Mouse (Mus musculus): ENCODE results near the gene Npas2. TPM values are rescaled to one million over a fixed set of nuclear protein-coding genes. Genes with fewer than 3 reads are reported as not detected.

The Npas2 gene
- polyA plus RNA-seq, 1 experiment, result 21.1 TPM

DNA sequence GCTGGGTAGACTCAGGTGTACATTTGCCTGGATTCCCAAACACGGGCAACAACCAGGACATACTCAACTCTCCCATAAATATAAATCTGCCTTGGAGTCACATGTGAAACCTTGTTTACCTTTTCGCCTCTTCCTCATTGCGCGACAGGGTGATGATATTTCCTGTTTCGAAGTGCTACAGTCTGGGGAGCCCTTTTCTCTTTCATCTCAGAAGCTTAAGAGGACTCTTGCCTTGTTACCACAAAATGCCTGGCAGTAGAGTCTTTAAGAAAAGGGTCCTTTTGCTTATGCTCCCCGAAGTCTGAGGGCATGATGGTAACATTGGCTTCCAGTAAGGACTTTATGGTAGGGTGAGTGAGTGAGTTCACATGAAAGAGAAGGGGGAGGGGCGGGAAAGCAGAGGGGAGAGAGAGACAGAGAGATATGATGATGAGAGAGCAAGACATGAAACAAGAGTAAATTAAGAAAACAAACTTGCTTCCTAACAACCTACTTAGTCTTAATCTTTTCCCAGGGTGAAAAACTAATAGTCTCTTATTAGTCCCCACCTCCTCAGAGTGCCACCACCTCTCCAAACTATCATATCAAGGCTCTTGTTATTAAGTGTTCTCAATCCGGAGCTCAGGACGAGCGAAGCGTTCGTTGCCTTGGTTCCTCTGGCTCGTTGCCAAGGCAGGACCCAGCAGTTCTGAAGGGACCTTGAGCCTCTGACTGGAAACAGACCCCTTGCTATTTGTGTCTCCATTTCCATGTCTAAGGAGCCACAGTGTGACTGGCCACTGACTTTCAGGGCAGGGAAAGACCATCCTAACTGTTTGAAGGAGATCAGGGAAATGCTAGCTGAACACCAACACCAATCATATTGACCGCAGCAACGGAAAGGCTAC lies 87.7 kb downstream of the Npas2 start:
- DNase-seq (ENCODE audit: extremely low spot score in 1 of 2, low spot score in 1 of 2), result no peak

DNA sequence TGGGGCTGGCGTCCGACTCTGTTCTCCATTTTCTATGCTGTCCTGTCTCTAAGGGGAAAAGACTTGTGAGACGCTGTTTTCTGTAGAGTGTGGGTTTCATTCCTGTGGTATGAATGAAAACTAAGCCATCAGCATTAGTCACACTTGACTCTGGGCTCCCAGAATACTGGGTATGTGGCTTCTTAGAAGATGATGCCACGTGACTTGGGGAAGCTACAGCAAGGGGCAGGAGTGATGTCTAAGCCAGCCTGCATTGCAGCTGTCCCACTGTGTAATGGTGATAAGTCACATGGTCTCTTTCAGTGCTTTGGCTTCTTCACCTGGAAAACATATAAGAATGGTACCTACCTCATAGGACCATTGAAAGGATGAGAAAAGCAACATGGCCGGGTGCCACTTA lies 88.4 kb downstream of the Npas2 start:
- no peak for DNase-seq (ENCODE audit: extremely low spot score in 1 of 2, low spot score in 1 of 2)

DNA sequence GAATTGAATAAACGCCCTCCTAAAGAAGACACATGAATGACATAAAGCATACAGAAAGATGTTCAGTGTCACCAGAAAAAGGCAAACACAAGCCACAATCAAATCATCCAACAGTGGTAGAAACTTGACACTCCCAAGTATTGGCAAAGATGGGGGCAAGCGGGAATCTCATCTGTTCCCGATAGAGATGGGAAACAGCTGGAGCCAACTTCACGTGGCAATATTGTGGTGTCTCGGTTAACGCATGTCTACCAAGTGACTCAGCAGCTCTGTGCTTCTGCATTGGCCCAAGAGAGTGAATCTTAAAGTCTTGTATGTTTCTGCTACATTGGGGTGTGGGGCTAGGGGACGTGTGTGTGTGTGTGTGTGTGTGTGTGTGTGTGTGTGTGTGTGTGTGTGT lies 89.8 kb downstream of the Npas2 start:
- DNase-seq (ENCODE audit: extremely low spot score in 1 of 2, low spot score in 1 of 2), result no peak

DNA sequence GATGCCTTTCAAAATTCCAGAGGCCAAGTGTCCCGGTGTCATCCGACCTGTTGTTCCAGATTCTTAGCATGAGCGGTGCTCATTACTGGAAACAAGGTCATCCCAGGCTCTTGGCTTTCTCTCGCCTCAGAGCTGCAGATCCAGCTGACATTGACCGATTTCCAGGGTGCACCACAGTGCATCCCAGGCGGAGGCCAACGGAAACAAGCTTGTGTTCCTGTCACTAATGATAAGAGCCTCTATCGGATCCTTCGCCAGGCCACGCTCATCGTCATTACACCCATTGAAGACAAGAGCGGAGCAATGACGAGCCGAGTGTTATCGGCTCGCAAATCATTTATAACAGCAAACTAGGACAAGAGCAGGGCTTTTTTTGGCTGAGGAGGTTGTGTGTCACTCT lies 91.3 kb downstream of the Npas2 start:
- no peak for DNase-seq (ENCODE audit: extremely low spot score in 1 of 2, low spot score in 1 of 2)

DNA sequence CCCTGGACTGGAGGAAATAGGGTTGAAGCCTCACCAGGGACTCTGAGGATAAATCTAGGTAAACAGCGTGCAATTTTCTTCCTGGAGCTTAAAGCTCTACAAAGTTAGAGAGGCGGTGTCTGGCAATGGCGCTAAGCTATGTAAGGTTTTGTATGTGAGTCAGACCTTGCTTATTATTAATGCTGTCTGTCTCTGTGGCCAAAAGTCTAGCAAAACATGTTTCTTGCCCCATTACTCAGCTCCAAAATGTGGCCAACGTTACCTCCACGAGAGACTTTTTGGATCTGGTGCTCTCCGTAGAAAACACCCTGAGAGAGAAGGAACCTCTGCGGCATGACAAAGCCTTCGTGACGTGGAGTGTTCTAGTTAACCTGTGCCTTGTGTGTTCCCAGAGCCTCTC lies 93.5 kb downstream of the Npas2 start:
- no peak for DNase-seq (ENCODE audit: extremely low spot score in 1 of 2, low spot score in 1 of 2)

DNA sequence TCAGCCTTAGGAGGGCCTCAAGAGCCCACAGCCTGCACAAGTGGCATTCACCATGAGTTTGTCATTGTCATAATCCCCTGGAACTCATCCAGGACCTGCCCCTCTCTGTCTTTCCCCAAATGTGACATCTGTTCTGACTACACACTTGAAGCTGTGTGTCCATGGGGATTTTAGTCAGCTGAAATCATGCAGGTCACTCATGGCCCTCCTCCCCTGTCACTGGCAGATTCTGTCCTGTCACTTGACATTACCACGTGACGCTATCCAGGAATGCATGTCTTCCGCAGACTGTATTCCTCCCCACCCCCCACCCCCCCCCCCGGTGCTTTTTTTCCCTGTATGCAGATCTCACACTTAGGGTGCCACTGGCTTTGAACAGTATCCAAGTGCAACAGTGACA lies 94.3 kb downstream of the Npas2 start:
- DNase-seq (ENCODE audit: extremely low spot score in 1 of 2, low spot score in 1 of 2), result no peak

DNA sequence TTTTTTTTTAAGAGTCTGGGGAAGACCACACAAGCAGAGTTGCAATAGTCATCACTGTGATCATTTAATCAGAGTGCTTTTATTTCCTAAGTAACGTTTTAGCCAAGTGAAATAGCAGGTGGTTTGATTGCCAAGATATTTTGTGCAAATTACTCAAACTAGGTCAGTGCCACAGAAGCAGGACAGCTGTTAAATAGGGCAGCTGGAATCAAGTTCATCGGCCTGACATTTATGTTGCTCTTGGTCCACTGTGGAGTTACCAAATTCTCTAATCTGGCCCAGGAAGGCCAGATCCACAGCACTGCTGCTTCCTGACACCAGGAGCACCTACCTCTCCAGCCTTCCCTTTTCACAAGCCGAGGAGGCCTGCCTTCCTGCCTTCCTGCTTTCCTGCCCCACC lies 94.9 kb downstream of the Npas2 start:
- DNase-seq (ENCODE audit: extremely low spot score in 1 of 2, low spot score in 1 of 2), result no peak

DNA sequence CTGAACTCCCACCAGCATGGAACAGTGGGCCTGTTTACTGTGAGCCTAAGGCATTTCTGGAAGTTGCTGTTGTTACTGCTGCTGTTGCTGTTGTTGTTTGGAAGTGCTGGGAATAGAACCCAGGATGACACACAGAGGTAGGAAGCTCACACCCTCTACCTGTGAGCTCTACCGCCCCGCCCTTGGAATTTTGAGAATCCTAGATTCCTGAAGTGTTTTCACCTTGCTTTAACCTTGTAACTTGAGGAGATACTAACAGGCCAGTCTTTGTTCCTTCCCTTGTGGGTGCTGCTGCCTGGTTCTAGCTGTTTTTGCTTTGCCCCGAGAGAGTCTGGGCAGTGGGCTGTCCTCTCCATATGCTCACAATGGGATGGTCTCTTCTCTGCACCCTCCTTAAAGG lies 98.5 kb downstream of the Npas2 start:
- DNase-seq (ENCODE audit: extremely low spot score in 1 of 2, low spot score in 1 of 2), result no peak

DNA sequence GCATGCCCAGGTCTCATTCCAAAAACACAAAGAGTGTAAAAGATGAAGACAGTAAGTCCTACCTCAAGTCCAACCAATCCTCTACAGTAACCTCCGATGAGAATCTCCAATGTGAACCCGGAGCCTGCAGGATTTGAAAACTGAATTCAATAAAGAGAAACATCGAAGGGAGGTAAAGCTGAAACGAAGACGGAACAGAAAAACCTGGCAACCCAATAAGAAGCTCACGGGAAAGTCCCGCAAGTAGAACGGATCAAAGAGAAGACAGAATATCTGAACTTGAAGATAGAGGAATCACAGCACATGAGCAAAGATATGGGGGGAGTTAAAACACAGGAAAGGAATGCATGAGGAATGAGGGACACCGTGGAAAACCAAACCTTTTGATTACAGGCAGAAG lies 104.8 kb downstream of the Npas2 start:
- no peak for DNase-seq (ENCODE audit: extremely low spot score in 1 of 2, low spot score in 1 of 2)

DNA sequence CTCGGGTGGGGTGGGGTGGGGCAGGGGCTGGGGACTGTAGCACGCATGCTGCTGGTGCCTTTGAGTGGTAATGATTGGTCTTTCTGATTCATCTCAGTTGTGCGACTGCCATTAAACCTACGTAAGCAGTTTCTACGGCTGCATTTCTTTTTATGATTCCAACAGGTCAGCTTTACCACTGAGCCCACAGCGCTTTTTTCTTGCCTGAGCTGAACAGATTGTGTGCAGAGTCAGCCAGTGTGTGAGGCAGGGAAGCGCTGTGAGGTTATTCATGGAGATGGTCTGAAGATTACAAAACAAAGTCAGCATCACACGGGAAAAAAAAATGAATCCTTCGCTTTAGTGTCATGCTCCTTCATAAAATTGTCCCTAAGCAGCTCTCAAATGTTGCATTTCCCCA lies 106.7 kb downstream of the Npas2 start:
- peak in 1 of 2 experiments; percentile 56 for DNase-seq (ENCODE audit: extremely low spot score in 1 of 2, low spot score in 1 of 2)

DNA sequence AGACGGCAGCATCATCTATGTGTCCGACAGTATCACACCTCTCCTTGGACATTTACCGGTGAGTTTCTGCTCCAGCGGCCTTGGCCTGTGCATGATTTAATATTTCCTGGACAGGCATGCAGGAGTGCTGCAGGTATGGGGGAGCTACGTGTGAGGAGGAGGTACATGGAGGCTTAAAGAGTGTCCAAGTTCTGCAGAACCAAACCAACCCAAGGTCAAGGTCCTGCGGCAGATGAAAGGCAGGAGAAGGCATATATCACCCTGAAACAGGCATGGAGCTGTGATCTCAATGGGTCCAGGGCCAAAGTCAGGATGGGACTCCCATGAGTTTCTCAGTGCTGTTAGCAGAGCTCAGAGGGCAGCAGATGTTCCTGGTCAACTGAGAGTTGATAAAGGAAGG lies 107.1 kb downstream of the Npas2 start:
- no peak for DNase-seq (ENCODE audit: extremely low spot score in 1 of 2, low spot score in 1 of 2)

DNA sequence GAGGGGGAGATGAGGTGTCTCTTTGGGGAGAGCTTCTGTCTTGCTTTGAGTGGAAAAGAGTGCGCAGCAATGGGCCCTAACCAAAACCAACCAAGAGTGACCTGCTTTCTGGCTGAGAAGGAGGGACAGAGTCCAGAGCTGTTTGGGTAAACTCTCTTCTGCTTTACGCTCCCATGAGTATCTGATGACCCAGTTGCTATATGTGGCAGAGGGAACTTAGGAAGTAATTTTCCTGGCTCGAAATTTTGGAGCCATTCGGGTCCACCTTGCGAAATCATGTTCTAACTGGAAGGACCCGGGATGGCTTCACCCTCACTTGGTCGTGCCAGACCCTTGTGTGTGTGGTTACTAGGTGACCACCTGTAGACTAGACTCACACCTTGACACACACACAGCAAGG lies 108.7 kb downstream of the Npas2 start:
- no peak for DNase-seq (ENCODE audit: extremely low spot score in 1 of 2, low spot score in 1 of 2)

DNA sequence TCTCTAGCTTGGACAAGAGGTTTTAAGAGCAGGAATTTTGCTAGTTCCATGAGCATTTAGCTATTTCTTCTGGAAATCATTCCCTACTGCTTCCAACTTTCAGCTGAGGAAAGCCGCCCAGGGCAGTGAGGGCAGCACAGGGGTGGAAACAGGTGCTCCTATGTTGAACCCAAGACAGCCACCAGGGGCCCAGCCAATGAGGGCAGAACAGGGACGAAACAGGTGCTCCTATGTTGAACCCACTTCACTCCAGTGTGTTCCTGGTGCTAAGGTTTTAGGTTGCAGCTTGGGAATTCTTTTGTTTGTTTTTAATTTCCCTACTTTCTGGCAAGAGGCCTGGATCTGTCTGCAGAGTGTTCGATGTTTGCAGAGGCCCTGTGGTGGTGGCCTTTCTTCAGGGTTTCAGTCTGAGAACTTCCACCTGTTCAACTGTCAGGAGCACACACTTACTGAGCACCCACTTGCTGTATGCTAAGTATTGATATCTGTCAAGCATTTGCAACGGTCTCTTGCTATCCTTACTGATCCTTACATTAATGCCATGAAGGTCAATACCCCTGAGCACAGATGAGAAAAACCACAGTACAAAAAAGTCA lies 109.6 kb downstream of the Npas2 start:
- no peak for DNase-seq (ENCODE audit: extremely low spot score in 1 of 2, low spot score in 1 of 2)

DNA sequence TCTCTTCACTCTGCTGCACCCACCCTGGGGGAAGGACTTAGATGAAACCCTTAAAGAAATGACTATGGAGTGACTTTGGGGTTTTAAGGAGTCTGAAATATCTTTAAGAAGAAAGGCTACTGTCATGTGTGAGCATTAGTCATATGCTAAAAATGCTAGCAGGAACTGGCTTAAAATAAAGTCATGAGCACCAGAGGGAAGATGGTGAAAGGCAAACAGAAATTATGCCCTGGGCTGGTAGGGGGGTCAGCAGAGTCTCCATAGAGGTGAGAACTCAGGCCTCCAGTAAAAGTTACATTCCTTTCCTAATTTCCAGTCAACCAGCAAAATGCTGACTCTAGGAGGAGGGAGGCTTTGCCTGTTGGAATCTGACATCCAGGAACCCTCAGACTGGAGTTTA lies 113.8 kb downstream of the Npas2 start:
- peak in 1 of 2 experiments; percentile 60 for DNase-seq (ENCODE audit: extremely low spot score in 1 of 2, low spot score in 1 of 2)

DNA sequence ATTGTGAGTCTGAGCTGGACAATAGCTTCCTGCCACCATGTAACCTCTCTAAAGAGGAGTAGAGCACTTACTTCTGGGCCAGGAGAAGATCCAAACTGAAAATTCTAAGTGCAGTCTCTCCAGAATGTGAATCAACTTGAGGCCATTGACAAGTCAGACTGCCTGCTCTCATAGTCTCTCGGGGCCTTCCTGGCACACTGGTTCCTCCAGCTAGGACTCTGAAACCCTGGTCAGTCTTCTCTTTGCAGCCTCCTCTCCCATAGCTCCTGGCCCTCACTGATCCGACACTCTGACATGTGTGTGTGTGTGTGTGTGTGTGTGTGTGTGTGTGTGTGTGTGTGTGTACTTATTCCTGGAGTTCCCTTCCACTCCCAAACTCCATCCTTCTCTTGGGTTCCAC lies 114.4 kb downstream of the Npas2 start:
- DNase-seq (ENCODE audit: extremely low spot score in 1 of 2, low spot score in 1 of 2), result no peak

DNA sequence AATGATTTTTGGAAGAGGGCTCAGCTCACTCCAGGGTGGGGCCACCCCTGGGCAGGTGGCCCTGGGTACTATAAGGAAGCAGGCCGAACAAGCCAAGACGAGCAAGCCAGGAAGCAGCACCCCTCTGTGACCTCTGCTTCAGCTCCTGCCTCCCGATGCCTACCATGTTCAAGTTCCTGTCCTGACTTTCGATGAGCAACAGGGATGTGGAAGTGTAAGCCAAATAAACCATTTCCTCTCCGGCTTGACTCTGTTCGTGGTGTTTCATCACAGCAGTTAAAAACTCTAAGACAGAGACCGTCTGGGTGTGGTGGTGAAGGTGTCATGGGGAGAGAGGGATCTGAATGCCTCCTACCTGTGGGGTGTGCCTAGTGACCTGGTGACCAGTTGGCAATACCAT lies 116.0 kb downstream of the Npas2 start:
- no peak for DNase-seq (ENCODE audit: extremely low spot score in 1 of 2, low spot score in 1 of 2)

DNA sequence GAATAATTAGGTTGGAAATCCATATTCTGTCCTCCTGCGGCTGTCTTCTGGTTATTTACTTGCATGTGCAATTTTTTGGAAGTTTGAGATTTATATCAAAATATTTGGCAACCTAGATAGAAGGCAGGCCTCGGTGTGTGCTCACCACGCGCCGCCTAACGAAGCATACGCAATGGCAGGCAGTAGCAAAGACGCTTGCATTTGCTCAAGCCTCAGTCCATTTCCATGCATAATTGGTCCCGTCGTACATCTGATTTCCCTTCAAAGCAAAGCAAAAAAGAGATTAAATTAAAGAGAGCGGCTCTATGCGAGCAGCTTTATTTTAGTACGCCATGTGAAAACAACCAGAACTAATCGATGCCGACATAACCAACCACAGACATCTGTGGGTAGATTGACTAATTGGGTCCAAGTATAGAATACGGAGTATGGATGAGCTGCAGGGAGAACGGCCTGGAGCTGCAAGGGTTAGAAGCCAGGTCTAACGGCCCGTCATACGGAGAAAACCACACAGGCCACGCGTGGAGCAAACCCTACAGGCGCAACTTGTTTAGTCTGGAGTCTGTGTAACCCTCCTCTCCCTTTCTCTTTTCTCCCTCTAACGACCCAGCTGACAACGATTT lies 118.9 kb downstream of the Npas2 start:
- no peak for DNase-seq (ENCODE audit: extremely low spot score in 1 of 2, low spot score in 1 of 2)

DNA sequence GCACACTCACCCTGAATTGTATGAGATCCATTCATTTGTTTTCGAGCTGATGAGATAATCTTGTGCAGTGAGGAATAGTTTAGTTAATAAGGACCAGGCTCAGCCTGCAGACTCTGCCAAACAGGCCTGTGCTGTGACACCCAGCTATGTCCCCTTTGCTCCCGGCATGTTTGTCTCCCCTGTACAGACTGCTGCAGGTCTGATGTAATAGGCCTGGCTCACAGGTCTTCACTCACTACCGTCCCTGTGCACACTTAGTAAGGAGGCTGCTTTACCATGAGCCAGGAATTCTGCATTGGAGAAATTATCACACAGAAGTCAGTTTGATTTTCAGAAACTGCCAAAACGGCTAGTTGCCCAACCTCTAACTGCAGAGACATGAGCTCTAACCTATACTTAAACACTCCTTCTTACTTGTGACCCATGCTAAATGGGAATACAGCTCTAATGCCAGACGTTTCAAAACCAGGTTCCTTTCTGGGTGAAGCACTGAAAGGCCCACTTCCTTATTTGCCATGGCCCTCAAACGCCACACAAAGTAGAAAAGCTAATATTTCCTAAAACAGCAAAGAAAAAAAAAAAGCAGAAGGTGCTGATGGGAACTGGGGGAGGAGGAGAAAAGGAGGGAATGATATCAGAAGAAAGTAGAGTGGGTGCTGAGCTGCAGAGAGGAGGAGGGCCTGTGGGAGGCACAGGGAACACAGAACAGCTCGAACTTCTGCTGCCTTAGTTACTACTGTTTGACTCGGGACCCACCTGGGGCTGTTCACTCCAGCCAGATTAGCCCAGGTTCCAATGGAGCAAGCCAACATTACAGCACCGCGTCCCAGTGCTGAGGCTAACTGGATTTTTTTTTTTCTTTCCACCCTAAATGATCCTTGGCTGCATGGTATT lies 120.1 kb downstream of the Npas2 start:
- DNase-seq (ENCODE audit: extremely low spot score in 1 of 2, low spot score in 1 of 2), result no peak

DNA sequence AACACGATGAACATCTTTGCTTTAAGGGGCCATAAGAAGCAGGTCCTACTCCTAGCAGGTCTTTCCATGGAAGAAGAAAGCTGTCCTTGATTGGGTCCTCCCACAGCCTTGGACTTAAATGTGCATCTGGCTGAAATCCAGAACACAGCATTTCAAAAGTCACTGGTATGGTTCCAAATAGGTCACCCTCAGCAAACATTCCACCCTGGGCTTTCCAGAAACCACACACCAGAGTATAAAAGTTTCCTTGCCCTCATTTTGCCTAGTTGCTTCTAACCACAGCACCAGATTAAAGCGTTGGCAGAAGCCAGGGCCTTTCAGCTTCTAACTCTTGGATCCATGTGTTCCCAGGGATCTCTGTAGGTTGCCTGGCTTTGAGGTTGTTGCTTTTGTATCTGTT lies 124.4 kb downstream of the Npas2 start:
- DNase-seq (ENCODE audit: extremely low spot score in 1 of 2, low spot score in 1 of 2), result peak in 1 of 2 experiments; percentile 50

DNA sequence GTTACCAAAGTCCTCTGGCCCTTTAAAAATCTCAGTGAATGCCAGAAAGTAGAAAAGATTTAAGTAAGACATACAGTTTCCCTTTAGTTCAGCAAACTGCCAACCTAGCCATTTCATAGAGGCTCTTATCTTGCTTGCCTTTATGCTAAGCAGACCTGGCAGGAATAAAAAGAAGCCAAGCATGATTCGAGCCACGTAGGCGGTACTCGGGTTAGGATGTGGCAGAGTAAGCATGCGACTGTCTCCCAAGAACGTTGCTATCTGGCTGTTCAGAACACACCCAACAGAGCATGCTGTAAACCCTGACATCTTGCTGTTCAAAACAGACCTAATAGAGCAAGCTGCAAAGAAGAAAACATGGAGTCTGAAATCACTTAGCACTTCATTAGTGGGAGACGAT lies 125.3 kb downstream of the Npas2 start:
- peak; percentile 69 to 79 for DNase-seq (ENCODE audit: extremely low spot score in 1 of 2, low spot score in 1 of 2)

DNA sequence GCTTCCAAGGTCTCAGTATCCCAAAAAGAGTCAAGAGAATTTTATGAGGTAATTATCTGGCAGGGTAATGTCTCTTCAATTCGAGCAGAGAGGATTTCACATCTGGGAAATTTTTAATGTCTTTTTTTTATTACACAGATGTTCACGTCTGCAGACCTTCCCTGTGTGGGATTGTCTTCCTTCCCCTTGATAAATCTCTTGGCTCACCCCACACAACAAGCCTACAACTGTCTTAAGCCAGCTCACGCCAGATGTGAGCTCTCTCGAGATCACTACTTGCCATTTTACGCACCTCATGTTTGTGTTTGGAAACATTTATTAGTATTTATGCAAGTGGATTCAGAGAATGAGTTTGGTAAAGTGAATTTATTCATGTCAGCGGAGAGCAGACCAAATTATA lies 128.4 kb downstream of the Npas2 start:
- DNase-seq (ENCODE audit: extremely low spot score in 1 of 2, low spot score in 1 of 2), result no peak

Measured in frontal cortex, adult 2 months (tissue).